Mouse (Mus musculus) adrenal gland (tissue): Measurements from ENCODE around the gene Ankrd37.

Experiments used
- intact Hi-C: fragments of 180-260 bp; cut with DNase I; formaldehyde crosslinking; loops from one replicate; pipeline ENCODE4 v1.15.1; 2025

Gene Ankrd37

DNA sequence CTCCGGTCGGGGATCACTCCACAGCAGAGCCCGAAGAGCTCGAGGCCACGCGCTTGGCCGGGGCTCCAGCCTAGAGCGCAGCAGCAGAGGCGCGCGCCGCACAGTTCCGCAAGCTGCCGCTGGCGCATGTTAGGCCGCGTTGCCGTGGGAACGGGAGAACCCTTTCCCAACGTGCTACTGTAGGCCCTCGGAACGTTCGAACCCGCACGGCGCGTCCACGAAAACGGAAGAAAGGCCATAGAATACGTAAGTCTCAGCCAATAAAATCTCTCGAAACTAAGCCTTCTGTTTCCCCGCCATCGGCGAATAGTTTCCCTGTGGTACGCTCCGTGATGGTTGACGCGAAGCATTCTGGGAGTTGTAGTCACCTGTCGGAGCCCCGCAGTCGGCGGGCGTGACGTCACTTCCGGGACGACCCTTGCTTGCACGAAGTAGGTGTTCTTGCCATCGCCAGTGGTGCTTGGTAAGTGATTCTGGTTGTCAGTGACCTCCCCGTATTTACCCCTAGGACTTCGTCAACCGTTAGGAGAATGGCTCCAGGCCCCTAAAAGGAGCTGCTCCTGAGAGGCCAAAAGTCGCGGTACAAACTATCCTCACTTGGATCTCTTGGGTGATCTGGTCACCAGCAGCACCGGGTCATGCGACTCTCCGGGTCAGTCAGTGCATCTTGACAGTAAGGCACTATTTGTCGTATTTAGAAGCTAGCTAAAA lies 30.2 kb downstream of the Ankrd37 start, which contains the start of the genes 1700029J07Rik and Ufsp2:
Gene 1700029J07Rik, minus strand, starts transcription at position 127 of the 711 bp plus-strand sequence.
Gene Ufsp2, plus strand, starts transcription at position 403 of the 711 bp plus-strand sequence.
- intact Hi-C loops, result no loop called here

DNA sequence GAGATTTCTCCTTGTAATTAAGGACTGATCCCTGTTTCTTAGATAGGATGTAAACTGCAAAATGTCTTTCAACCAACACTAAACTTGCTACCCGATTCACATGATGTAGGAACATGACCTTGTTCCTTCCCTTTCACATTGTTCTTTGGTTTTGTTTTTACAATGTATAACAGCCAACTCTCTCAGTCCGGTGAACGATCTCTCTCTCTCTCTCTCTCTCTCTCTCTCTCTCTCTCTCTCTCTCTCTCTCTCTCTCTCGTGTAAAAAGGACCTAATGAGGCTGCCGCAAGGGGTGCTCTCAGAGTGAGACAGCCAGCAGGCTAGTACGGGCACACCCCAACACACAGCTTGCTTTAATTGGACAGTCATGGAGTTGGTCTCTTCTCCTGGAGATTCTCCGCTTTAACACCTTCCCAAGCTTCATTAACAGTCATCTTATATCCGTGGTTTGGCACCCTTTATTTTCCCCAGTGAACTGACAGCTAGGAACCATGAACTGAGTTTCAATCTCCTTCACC lies 31.5 kb downstream of the Ankrd37 start:
- intact Hi-C loops, result no loop called here

DNA sequence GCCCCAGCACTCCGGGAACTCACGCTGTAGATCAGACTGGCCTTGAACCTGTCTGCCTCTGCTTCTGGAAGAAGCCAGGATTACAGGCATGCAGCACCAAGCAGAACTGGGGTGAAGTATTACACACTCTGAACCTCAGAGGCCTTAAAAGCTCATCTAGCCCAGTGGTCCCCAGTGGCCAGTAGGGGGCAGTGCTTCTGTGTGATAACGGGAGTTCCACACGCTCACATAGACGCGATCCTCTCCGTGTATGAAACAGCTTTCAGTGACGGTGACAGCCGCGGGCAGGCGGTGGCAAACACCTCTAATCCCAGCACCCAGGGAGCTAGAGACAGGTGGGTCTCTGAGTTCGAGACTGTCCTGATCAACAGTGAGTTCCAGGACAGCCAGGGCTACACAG lies 34.6 kb downstream of the Ankrd37 start:
- intact Hi-C loops, result no loop called here

DNA sequence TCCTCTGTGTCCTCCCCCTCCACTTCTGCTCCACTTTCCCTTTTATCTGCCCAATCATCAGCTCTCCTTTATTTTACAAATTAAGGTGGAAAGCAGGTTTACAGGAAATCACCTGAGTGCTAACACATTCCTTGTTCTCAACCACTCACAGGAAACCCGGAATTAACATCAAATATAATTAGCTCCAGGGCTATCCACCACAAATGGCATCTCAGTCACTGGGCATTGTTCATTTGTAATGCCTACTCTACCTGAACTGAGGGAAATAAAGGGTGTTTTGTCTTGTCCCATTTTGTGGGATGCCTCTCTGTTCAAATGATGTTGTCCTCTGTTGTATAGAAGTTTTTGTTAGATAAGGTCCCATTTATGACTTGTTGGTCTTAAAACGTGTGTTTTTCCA lies 54.9 kb downstream of the Ankrd37 start:
- intact Hi-C loops, result no loop called here
